In genomic region chr6:148193972-148194701, GRCm38 (mm10) we compare ENCODE assay signal across 21 mouse cellular contexts. TPM values are rescaled to one million over a fixed set of nuclear protein-coding genes. Genes with fewer than 3 reads are reported as not detected.
DNase-seq lines count a peak whose midpoint lies in the region; ATAC-seq and TF ChIP-seq lines count a peak whose summit lies in the region.
"Had no signal": no experiment of that assay in that cellular context is flagged by ENCODE, and none has a peak within 500 bp of the region (broad histone marks: within the 10 kb centered on the region; RNA-seq: fewer than 3 reads in every experiment).

No protein-coding gene starts in this region.

- H3K4me2 ChIP-seq in kidney, embryonic 14.5 days (replicated peaks; ENCODE audit: low read depth, low read length), result no peak overlapping the region
- no peak overlapping the region for H3K4me2 ChIP-seq in intestine, embryonic 16.5 days (ENCODE audit: low read depth, low read length)
- no peak overlapping the region for H3K4me2 ChIP-seq in kidney, embryonic 15.5 days
- H3K4me2 ChIP-seq: embryonic facial prominence, embryonic 15.5 days; hindbrain, embryonic 15.5 days; liver, embryonic 11.5 days; midbrain, embryonic 13.5 days had no signal

- TF ChIP-seq CTCF in kidney, adult 2 months (conservative IDR thresholded peaks at IDR 0.05; ENCODE audit: insufficient read depth, insufficient read length, low read depth, low read length), result no peak
- TF ChIP-seq CTCF in small intestine, adult 2 months (IDR thresholded peaks at IDR 0.05; ENCODE audit: extremely low read depth, insufficient read length, insufficient replicate concordance, low read depth, low read length), result no peak

- H3K9ac ChIP-seq in kidney, embryonic 14.5 days (ENCODE audit: low read depth, low read length), result no peak overlapping the region
- no peak overlapping the region for H3K9ac ChIP-seq in intestine, embryonic 16.5 days (ENCODE audit: low read depth, low read length)
- no peak overlapping the region for H3K9ac ChIP-seq in kidney, embryonic 15.5 days
- H3K9ac ChIP-seq: embryonic facial prominence, embryonic 15.5 days; hindbrain, embryonic 15.5 days; midbrain, embryonic 13.5 days had no signal

- peaks cover 8% of the 10 kb centered on the region; the same call in 1 of the 2 replicates for H3K36me3 ChIP-seq in kidney, adult 2 months (ENCODE audit: control insufficient read depth, insufficient read depth, low read length)
- H3K36me3 ChIP-seq in kidney, embryonic 14.5 days (ENCODE audit: control insufficient read depth, insufficient read depth, low read length), result peaks cover 61% of the 10 kb centered on the region
- H3K36me3 ChIP-seq in intestine, embryonic 16.5 days (ENCODE audit: control insufficient read depth, insufficient read depth, low read length), result peaks cover 4% of the 10 kb centered on the region; the same call in 1 of the 2 replicates
- H3K36me3 ChIP-seq in kidney, embryonic 15.5 days, result peaks cover 75% of the 10 kb centered on the region
- peaks cover 43% of the 10 kb centered on the region for H3K36me3 ChIP-seq in small intestine, adult 2 months (ENCODE audit: control insufficient read depth, insufficient read depth, low read length)

- ATAC-seq in kidney, embryonic 14.5 days (ENCODE audit: low FRiP score, low TSS enrichment), result no peak
- peak; percentile 97 for ATAC-seq in intestine, embryonic 16.5 days
- ATAC-seq in kidney, embryonic 15.5 days (replicated peaks; ENCODE audit: low FRiP score), result no peak
- ATAC-seq in frontal cortex, adult (ENCODE audit: low TSS enrichment), result no peak
- ATAC-seq: activated CD4-positive, CD25-positive, alpha-beta regulatory T cell, adult 4 months; forebrain, embryonic 14.5 days; midbrain, embryonic 13.5 days had no signal

- H3K27ac ChIP-seq in kidney, adult 2 months (ENCODE audit: insufficient read depth, low read depth, low read length), result peak overlapping the region; percentile 76
- no peak overlapping the region for H3K27ac ChIP-seq in kidney, embryonic 14.5 days (ENCODE audit: low read depth, low read length)
- H3K27ac ChIP-seq in intestine, embryonic 16.5 days (ENCODE audit: low read length), result peak overlapping the region; percentile 87
- peak overlapping the region; percentile 45; the same call in 1 of the 2 replicates for H3K27ac ChIP-seq in kidney, embryonic 15.5 days
- peak overlapping the region; percentile 86 for H3K27ac ChIP-seq in small intestine, adult 2 months (ENCODE audit: insufficient read depth, low read depth, low read length)
- H3K27ac ChIP-seq: embryonic facial prominence, embryonic 15.5 days; heart, embryonic 10.5 days; hindbrain, embryonic 15.5 days; left cerebral cortex, adult 2 months; limb, embryonic 10.5 days; midbrain, embryonic 13.5 days had no signal

- TF ChIP-seq POLR2A in kidney, adult 2 months (IDR thresholded peaks at IDR 0.05; ENCODE audit: low read depth, low read length), result no peak
- no peak for TF ChIP-seq POLR2A in small intestine, adult 2 months (IDR thresholded peaks at IDR 0.05; ENCODE audit: low read depth, low read length)

- peak; percentile 85 for DNase-seq in kidney, adult 2 months
- DNase-seq in adipocyte (ENCODE audit: low spot score), result no peak
- DNase-seq: adrenal gland, postnatal 25 days; cerebellum, adult 8-10 months; lung, adult 2 months; thymus, postnatal 14 days had no signal

- no peaks in the 10 kb centered on the region for H3K9me3 ChIP-seq in kidney, embryonic 14.5 days (ENCODE audit: control insufficient read depth, low read length)
- no peaks in the 10 kb centered on the region for H3K9me3 ChIP-seq in intestine, embryonic 16.5 days (ENCODE audit: control insufficient read depth, low read length)
- H3K9me3 ChIP-seq in kidney, embryonic 15.5 days (replicated peaks), result no peaks in the 10 kb centered on the region
- H3K9me3 ChIP-seq: embryonic facial prominence, embryonic 15.5 days; heart, embryonic 10.5 days; hindbrain, embryonic 15.5 days; limb, embryonic 10.5 days; megakaryocyte, embryonic 14.5 days; midbrain, embryonic 13.5 days had no signal

- H3K4me1 ChIP-seq in kidney, adult 2 months (ENCODE audit: control insufficient read depth, insufficient read depth, low read length), result peaks cover 4% of the 10 kb centered on the region; the same call in 1 of the 2 replicates
- H3K4me1 ChIP-seq in kidney, embryonic 14.5 days (ENCODE audit: control insufficient read depth, insufficient read depth, low read length), result no peaks in the 10 kb centered on the region
- H3K4me1 ChIP-seq in intestine, embryonic 16.5 days (ENCODE audit: control insufficient read depth, insufficient read depth, low read length), result no peaks in the 10 kb centered on the region
- no peaks in the 10 kb centered on the region for H3K4me1 ChIP-seq in kidney, embryonic 15.5 days
- H3K4me1 ChIP-seq in small intestine, adult 2 months (ENCODE audit: control insufficient read depth, insufficient read depth, insufficient read length, low read length), result peaks cover 2% of the 10 kb centered on the region; the same call in 1 of the 2 replicates
- H3K4me1 ChIP-seq: embryonic facial prominence, embryonic 15.5 days; heart, embryonic 10.5 days; hindbrain, embryonic 15.5 days; limb, embryonic 10.5 days; midbrain, embryonic 13.5 days had no signal

- no peaks in the 10 kb centered on the region for H3K27me3 ChIP-seq in kidney, adult 2 months (replicated peaks; ENCODE audit: control insufficient read depth, insufficient read depth, low read length)
- no peaks in the 10 kb centered on the region for H3K27me3 ChIP-seq in kidney, embryonic 14.5 days (ENCODE audit: control insufficient read depth, insufficient read depth, low read length)
- no peaks in the 10 kb centered on the region for H3K27me3 ChIP-seq in intestine, embryonic 16.5 days (replicated peaks; ENCODE audit: control insufficient read depth, insufficient read depth, low read length)
- no peaks in the 10 kb centered on the region for H3K27me3 ChIP-seq in kidney, embryonic 15.5 days
- no peaks in the 10 kb centered on the region for H3K27me3 ChIP-seq in small intestine, adult 2 months (ENCODE audit: control insufficient read depth, insufficient read depth, low read length)
- H3K27me3 ChIP-seq: embryonic facial prominence, embryonic 15.5 days; hindbrain, embryonic 15.5 days; megakaryocyte, embryonic 14.5 days; midbrain, embryonic 13.5 days had no signal

- no peak overlapping the region for H3K4me3 ChIP-seq in kidney, adult 2 months (ENCODE audit: insufficient read depth, low read depth, low read length)
- no peak overlapping the region for H3K4me3 ChIP-seq in kidney, embryonic 14.5 days (ENCODE audit: low read length)
- H3K4me3 ChIP-seq in intestine, embryonic 16.5 days (ENCODE audit: low read length), result no peak overlapping the region
- no peak overlapping the region for H3K4me3 ChIP-seq in kidney, embryonic 15.5 days (replicated peaks)
- no peak overlapping the region for H3K4me3 ChIP-seq in small intestine, adult 2 months (ENCODE audit: low read depth, low read length)
- H3K4me3 ChIP-seq: embryonic facial prominence, embryonic 15.5 days; heart, embryonic 10.5 days; hindbrain, embryonic 15.5 days; left cerebral cortex, adult 2 months; limb, embryonic 10.5 days; megakaryocyte, embryonic 14.5 days; midbrain, embryonic 13.5 days had no signal

- 54% methylated on average over 6 of the region's 6 CpGs for WGBS in kidney, adult 2 months
- 86% methylated on average over 6 of the region's 6 CpGs for WGBS in kidney, embryonic 14.5 days
- 67% methylated on average over 6 of the region's 6 CpGs for WGBS in intestine, embryonic 16.5 days
- 83% methylated on average over 6 of the region's 6 CpGs for WGBS in kidney, embryonic 15.5 days
- WGBS in small intestine, adult 2 months, result 32% methylated on average over 6 of the region's 6 CpGs

RNA-seq across cellular contexts. Expression of gene Ergic2, which starts 18.0 kb away (rescaled TPM):
- polyA plus RNA-seq in kidney, adult 2 months (2012; rRNA removed), result 26.1 and 40.2 TPM in 2 replicates
- polyA plus RNA-seq in kidney, embryonic 14.5 days (2014; fragmentation: Nextera tagmentation; extraction: Ambion mirVana), result 236 and 245 TPM in 2 replicates
- polyA plus RNA-seq in intestine, embryonic 16.5 days (2015; fragmentation: Nextera tagmentation; extraction: Ambion mirVana), result 182 and 206 TPM in 2 replicates
- polyA plus RNA-seq in kidney, embryonic 15.5 days (2015; fragmentation: Nextera tagmentation; extraction: Ambion mirVana), result 215 and 235 TPM in 2 replicates
- polyA plus RNA-seq in small intestine, adult 2 months (2012; rRNA removed), result 7.8 and 13.1 TPM in 2 replicates
